Mouse (Mus musculus) myocyte (in vitro differentiated cells): Measurements from ENCODE around the gene 4930548H24Rik. TPM values are rescaled to one million over a fixed set of nuclear protein-coding genes. Genes with fewer than 3 reads are reported as not detected.

Source experiments
- H3K27me3 ChIP-seq: one replicate; pipeline ENCODE4 v1.6.1; 2011; ENCODE audit not compliant: control insufficient read depth, insufficient read depth, insufficient read length
- H3K36me3 ChIP-seq: one replicate; pipeline ENCODE4 v1.6.1; 2011; ENCODE audit not compliant: control insufficient read depth, insufficient read depth
- H3K4me2 ChIP-seq: one replicate; pipeline ENCODE4 v1.6.1; 2011; ENCODE audit warnings: low read depth, control low read depth
- H3K4me3 ChIP-seq: one replicate; pipeline ENCODE4 v1.5.1; 2011; ENCODE audit warnings: mild to moderate bottlenecking, control low read depth, moderate library complexity
- H3K79me2 ChIP-seq: one replicate; pipeline ENCODE4 v1.6.1; 2011; ENCODE audit not compliant: control insufficient read depth, insufficient read depth
- H3ac ChIP-seq: one replicate; pipeline ENCODE4 v1.6.1; 2011; ENCODE audit not compliant: control insufficient read depth, insufficient read length
- CEBPB ChIP-seq: IDR thresholded peaks from 2 replicates; pipeline ENCODE4 v1.6.1; 2011; ENCODE audit warnings: mild to moderate bottlenecking, moderate library complexity; ENCODE audit not compliant: poor library complexity, insufficient read depth, severe bottlenecking
- E2F4 ChIP-seq: IDR thresholded peaks from one replicate; pipeline ENCODE4 v1.6.1; 2011; ENCODE audit warnings: mild to moderate bottlenecking, control low read depth, moderate library complexity; ENCODE audit not compliant: insufficient read depth
- MAX ChIP-seq: IDR thresholded peaks from one replicate; pipeline ENCODE4 v1.6.1; 2011; ENCODE audit warnings: low read depth, mild to moderate bottlenecking, control low read depth
- MYOD1 ChIP-seq, 3 experiments: IDR thresholded peaks; one replicate each; pipeline ENCODE4 v1.6.1; 2011; ENCODE audit warnings: control low read depth in 2 of 3, low read depth in 2 of 3, mild to moderate bottlenecking in 2 of 3, moderate library complexity in 1 of 3; ENCODE audit not compliant: insufficient read length in 2 of 3, control insufficient read depth in 1 of 3
- MYOG ChIP-seq, 3 experiments: IDR thresholded peaks; one replicate each; pipeline ENCODE4 v1.6.1; 2011; ENCODE audit warnings: control low read depth in 2 of 3, low read depth in 2 of 3, mild to moderate bottlenecking in 2 of 3; ENCODE audit not compliant: insufficient read length in 2 of 3, control insufficient read depth in 1 of 3, insufficient read depth in 1 of 3
- POLR2A ChIP-seq: IDR thresholded peaks from one replicate; pipeline ENCODE4 v1.6.1; 2011; ENCODE audit warnings: low read depth, mild to moderate bottlenecking, control low read depth, moderate library complexity; ENCODE audit not compliant: insufficient read length
- POLR2AphosphoS2 ChIP-seq: IDR thresholded peaks from one replicate; pipeline ENCODE4 v1.6.1; 2011; ENCODE audit warnings: low read depth, control low read depth; ENCODE audit not compliant: insufficient read length
- REST ChIP-seq: IDR thresholded peaks from one replicate; pipeline ENCODE4 v1.6.1; 2011; ENCODE audit warnings: mild to moderate bottlenecking, control low read depth, moderate library complexity; ENCODE audit not compliant: insufficient read depth, insufficient read length
- SRF ChIP-seq: IDR thresholded peaks from one replicate; pipeline ENCODE4 v1.6.1; 2011; ENCODE audit warnings: low read depth; ENCODE audit not compliant: control insufficient read depth, insufficient read length
- TCF12 ChIP-seq: IDR thresholded peaks from one replicate; pipeline ENCODE4 v1.6.1; 2011; ENCODE audit warnings: mild to moderate bottlenecking, control low read depth; ENCODE audit not compliant: poor library complexity, insufficient read depth, severe bottlenecking
- TCF3 ChIP-seq: IDR thresholded peaks from one replicate; pipeline ENCODE4 v1.6.1; 2011; ENCODE audit warnings: low read depth, control low read depth; ENCODE audit not compliant: insufficient read length
- USF1 ChIP-seq: IDR thresholded peaks from one replicate; pipeline ENCODE4 v1.6.1; 2011; ENCODE audit warnings: low read depth, mild to moderate bottlenecking, control low read depth, moderate library complexity
- polyA plus RNA-seq: library from polyadenylated mRNA; unstranded; fragments of >200 nt; fragmentation: generic; extraction: Trizol; gene quantifications from one replicate; pipeline ENCODE4 v1.2.1, GENCODE M21; 2012; ENCODE audit warnings: missing spikeins

Gene 4930548H24Rik
- polyA plus RNA-seq, 1 experiment: not detected

GRCm38 (mm10) chr5:31494513-31495297 lies 9.2 kb downstream of the 4930548H24Rik start, which contains the start of gene Gpn1:
Gene Gpn1 (plus strand): TSS chr5:31494741.
- TF ChIP-seq POLR2A: peak; percentile 68
- peak; percentile 31 for TF ChIP-seq POLR2AphosphoS2
- no peak for TF ChIP-seq MYOD1 (IDR thresholded peaks at IDR 0.05; ENCODE audit: control insufficient read depth in 1 of 3, insufficient read length in 2 of 3, low read depth in 2 of 3)
- Histone ChIP-seq H3K4me2 (peak within 1 kb of the TSS; percentile 83), H3K27me3 (no peaks in the 10 kb centered on the region), H3ac (peak within 1 kb of the TSS; percentile 31), H3K4me3 (peak within 1 kb of the TSS; percentile 59), H3K79me2 (peaks cover 5% of the 10 kb centered on the region), H3K36me3 (peaks cover 13% of the 10 kb centered on the region)

- H3ac ChIP-seq: no peak overlapping the region
- no peak overlapping the region for H3K4me3 ChIP-seq
- peaks cover 38% of the 10 kb centered on the region for H3K36me3 ChIP-seq
- H3K4me2 ChIP-seq: no peak overlapping the region
- no peaks in the 10 kb centered on the region for H3K79me2 ChIP-seq
- TF ChIP-seq SRF: no peak
- TF ChIP-seq POLR2AphosphoS2: no peak
- TF ChIP-seq MYOG (IDR thresholded peaks at IDR 0.05; ENCODE audit: control insufficient read depth in 1 of 3, insufficient read depth in 1 of 3, insufficient read length in 2 of 3, low read depth in 2 of 3): no peak
- TF ChIP-seq REST: no peak
- TF ChIP-seq MYOD1 (IDR thresholded peaks at IDR 0.05; ENCODE audit: control insufficient read depth in 1 of 3, insufficient read length in 2 of 3, low read depth in 2 of 3): no peak
- no peak for TF ChIP-seq TCF12
- TF ChIP-seq CEBPB: no peak
- no peak for TF ChIP-seq TCF3
- TF ChIP-seq MAX: no peak
- H3K27me3 ChIP-seq: no peaks in the 10 kb centered on the region
Measured at GRCm38 (mm10) chr5:31504843-31505242, 19.3 kb downstream of the 4930548H24Rik start.

GRCm38 (mm10) chr5:31512481-31512880 lies 26.9 kb downstream of the 4930548H24Rik start:
- Histone ChIP-seq H3K36me3 (no peaks in the 10 kb centered on the region), H3K4me2 (no peak overlapping the region), H3K4me3 (no peak overlapping the region), H3ac (no peak overlapping the region), H3K79me2 (no peaks in the 10 kb centered on the region), H3K27me3 (no peaks in the 10 kb centered on the region)
- no peak for TF ChIP-seq USF1
- no peak for TF ChIP-seq POLR2A
- no peak for TF ChIP-seq CEBPB
- no peak for TF ChIP-seq REST
- TF ChIP-seq TCF12: no peak
- TF ChIP-seq TCF3: no peak
- TF ChIP-seq E2F4: no peak
- no peak for TF ChIP-seq MAX
- TF ChIP-seq MYOG (IDR thresholded peaks at IDR 0.05; ENCODE audit: control insufficient read depth in 1 of 3, insufficient read depth in 1 of 3, insufficient read length in 2 of 3, low read depth in 2 of 3): no peak
- no peak for TF ChIP-seq POLR2AphosphoS2
- TF ChIP-seq MYOD1 (IDR thresholded peaks at IDR 0.05; ENCODE audit: control insufficient read depth in 1 of 3, insufficient read length in 2 of 3, low read depth in 2 of 3): no peak
- TF ChIP-seq SRF: no peak

GRCm38 (mm10) chr5:31520556-31520955 lies 35.0 kb downstream of the 4930548H24Rik start:
- H3K4me2 ChIP-seq: no peak overlapping the region
- peaks cover 3% of the 10 kb centered on the region for H3K79me2 ChIP-seq
- TF ChIP-seq MYOD1 (IDR thresholded peaks at IDR 0.05; ENCODE audit: control insufficient read depth in 1 of 3, insufficient read length in 2 of 3, low read depth in 2 of 3) (no peak), POLR2AphosphoS2 (no peak), TCF12 (no peak), SRF (no peak), TCF3 (no peak), E2F4 (no peak), MYOG (IDR thresholded peaks at IDR 0.05; ENCODE audit: control insufficient read depth in 1 of 3, insufficient read depth in 1 of 3, insufficient read length in 2 of 3, low read depth in 2 of 3) (no peak), REST (no peak), CEBPB (no peak), MAX (no peak), POLR2A (no peak), USF1 (no peak)
- no peak overlapping the region for H3K4me3 ChIP-seq
- H3K36me3 ChIP-seq: peaks cover 6% of the 10 kb centered on the region
- no peaks in the 10 kb centered on the region for H3K27me3 ChIP-seq
- H3ac ChIP-seq: no peak overlapping the region
